Mouse (Mus musculus): ENCODE results near the gene Rbpj.
"Not testable (repeated sequence)": the region's sequence is repeated elsewhere in the genome, so short reads cannot be mapped to it uniquely, and the experiment has no call there.

The Rbpj gene

GRCm38 (mm10) chr5:53670321-53670938 is 204.5 kb downstream of the Rbpj start:
- DNase-seq (ENCODE audit: low read depth, low spot score) = no peak

GRCm38 (mm10) chr5:53671507-53671906 is 205.6 kb downstream of the Rbpj start:
- no peak for DNase-seq (ENCODE audit: low read depth, low spot score)

GRCm38 (mm10) chr5:53672352-53672751 is 206.4 kb downstream of the Rbpj start:
- DNase-seq (ENCODE audit: low read depth, low spot score) = peak; percentile 62

GRCm38 (mm10) chr5:53673493-53674150 is 207.7 kb downstream of the Rbpj start:
- DNase-seq (ENCODE audit: low read depth, low spot score) = not testable (repeated sequence)

GRCm38 (mm10) chr5:53676671-53677070 is 210.7 kb downstream of the Rbpj start:
- DNase-seq (ENCODE audit: low read depth, low spot score) = no peak

- DNase-seq (ENCODE audit: low read depth, low spot score) = no peak
These were observed 212.2 kb downstream of the Rbpj start for GRCm38 (mm10) chr5:53678036-53678767.

- no peak for DNase-seq (ENCODE audit: low read depth, low spot score)
These were observed 213.7 kb downstream of the Rbpj start for GRCm38 (mm10) chr5:53679651-53680050.

- no peak for DNase-seq (ENCODE audit: low read depth, low spot score)
These were observed 218.0 kb downstream of the Rbpj start for GRCm38 (mm10) chr5:53683916-53684315.

GRCm38 (mm10) chr5:53684417-53684816 is 218.5 kb downstream of the Rbpj start:
- DNase-seq (ENCODE audit: low read depth, low spot score) = no peak

- no peak for DNase-seq (ENCODE audit: low read depth, low spot score)
These were observed 219.7 kb downstream of the Rbpj start for GRCm38 (mm10) chr5:53685623-53686022.

GRCm38 (mm10) chr5:53686379-53686778 is 220.4 kb downstream of the Rbpj start:
- DNase-seq (ENCODE audit: low read depth, low spot score) = no peak

- no peak for DNase-seq (ENCODE audit: low read depth, low spot score)
These were observed 222.4 kb downstream of the Rbpj start for GRCm38 (mm10) chr5:53688326-53688725.

- no peak for DNase-seq (ENCODE audit: low read depth, low spot score)
These were observed 225.6 kb downstream of the Rbpj start for GRCm38 (mm10) chr5:53691577-53691976.

- no peak for DNase-seq (ENCODE audit: low read depth, low spot score)
These were observed 226.1 kb downstream of the Rbpj start for GRCm38 (mm10) chr5:53692100-53692499.

GRCm38 (mm10) chr5:53692662-53693061 is 226.7 kb downstream of the Rbpj start:
- DNase-seq (ENCODE audit: low read depth, low spot score) = no peak

- no peak for DNase-seq (ENCODE audit: low read depth, low spot score)
These were observed 230.7 kb downstream of the Rbpj start for GRCm38 (mm10) chr5:53696701-53697100.

GRCm38 (mm10) chr5:53697794-53698193 is 231.8 kb downstream of the Rbpj start:
- no peak for DNase-seq (ENCODE audit: low read depth, low spot score)

- DNase-seq (ENCODE audit: low read depth, low spot score) = no peak
These were observed 236.7 kb downstream of the Rbpj start for GRCm38 (mm10) chr5:53702686-53703085.
